Mouse (Mus musculus) C2C12 (cell line): ENCODE data around the gene Clec12a.

ENCODE experiments used
- CTCF ChIP-seq: IDR thresholded peaks from one replicate; pipeline ENCODE4 v1.5.1; 2011; ENCODE audit not compliant: control insufficient read depth, insufficient read depth, insufficient read length
- MAX ChIP-seq: IDR thresholded peaks from one replicate; pipeline ENCODE4 v1.6.1; 2011; ENCODE audit warnings: mild to moderate bottlenecking, control low read depth

DNA sequence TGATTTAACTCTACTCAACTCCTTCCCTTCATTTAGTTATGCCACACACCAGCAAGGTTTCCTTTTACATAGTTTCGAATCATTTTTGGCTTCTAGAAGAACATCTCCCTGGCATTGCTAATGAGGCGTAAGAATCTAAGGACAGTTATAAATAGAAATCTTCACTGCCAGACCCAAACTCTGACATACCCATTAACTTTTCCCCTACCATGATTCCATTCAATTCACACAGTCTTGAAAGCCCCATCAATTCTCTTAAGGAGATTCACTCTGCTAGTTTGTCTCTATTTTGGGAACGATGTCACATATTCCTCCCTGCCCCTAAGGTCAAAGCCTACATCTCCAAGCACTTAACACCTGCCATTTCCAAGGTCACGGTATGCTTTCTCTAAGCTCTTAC is 42.5 kb downstream of the Clec12a start:
- TF ChIP-seq CTCF (no peak), MAX (no peak)
